Mouse (Mus musculus) lung, adult 10 weeks (tissue): ENCODE results near the gene AL731706.1. TPM values are rescaled to one million over a fixed set of nuclear protein-coding genes. Genes with fewer than 3 reads are reported as not detected.

ENCODE experiments used
- polyA plus RNA-seq: library from polyadenylated mRNA; stranded (reverse); fragments of 350-450 nt; fragmentation: Illumina TruSeq; extraction: RNeasy Lipid Tissue Mini Kit (QIAGEN cat#74804); gene quantifications from one replicate; pipeline ENCODE4 v1.2.3, GENCODE M21; 2014; ENCODE audit warnings: low read depth, low replicate concordance; ENCODE audit not compliant: insufficient read depth

AL731706.1 gene
- polyA plus RNA-seq = 17.7 TPM

DNA sequence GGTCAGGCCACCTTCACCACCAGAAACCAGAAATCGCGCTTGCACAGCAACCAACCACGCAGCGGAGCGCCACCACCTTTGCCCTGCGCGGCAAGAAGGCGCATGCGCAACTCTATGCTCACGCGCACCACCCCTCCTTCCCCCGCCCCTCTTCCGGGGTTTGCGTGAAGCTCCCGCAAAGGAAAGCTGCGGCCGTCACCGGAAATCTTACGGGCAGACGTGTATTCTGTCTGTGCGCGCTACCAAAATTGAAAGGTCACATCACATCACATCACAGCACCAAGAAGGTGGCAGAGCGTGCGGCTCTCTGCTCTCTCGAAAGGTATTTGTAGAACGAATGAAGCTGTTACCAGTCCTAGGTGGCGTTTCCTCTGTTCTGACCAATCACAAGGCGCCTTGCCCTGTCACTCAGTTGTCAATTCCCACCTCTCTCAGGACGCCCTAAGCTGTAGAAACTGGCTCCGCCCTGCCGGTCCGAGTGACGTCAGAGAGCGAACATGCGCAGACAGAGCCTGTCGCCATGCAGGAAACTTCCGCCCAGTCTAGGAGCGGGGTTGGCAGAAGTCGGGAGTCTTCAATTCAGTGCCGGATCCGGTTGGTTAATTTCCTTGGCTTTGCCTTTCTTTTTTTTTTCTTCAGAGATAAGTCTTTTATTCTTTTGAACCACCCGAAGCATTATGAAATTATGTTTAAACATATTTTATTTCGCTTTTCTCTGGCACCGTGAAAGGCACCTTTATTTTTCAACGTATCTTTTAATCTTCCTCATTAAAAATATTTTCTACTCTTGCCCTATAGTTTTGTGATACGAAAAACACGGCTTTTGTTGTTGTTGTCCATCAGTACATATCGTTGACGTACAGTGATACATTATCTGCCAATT lies at the start of gene AL731706.1, which contains the start of the genes Slx4ip and Mkks:
Gene AL731706.1 (minus strand): TSS at position 322 of the 883 bp plus-strand sequence.
Gene Slx4ip (plus strand): TSS at position 151 of the 883 bp plus-strand sequence.
Gene Mkks (minus strand): TSS at position 322 of the 883 bp plus-strand sequence.

GRCm38 (mm10) chr2:136885579-136885978 lies 5.6 kb downstream of the AL731706.1 start, which contains the start of gene AL731706.2:
TSS of gene AL731706.2 (minus strand) at chr2:136885679.

Other genes with a start within 250 kb of the AL731706.1 start
- not detected for gene Snap25, start 177.9 kb downstream of the AL731706.1 start, polyA plus RNA-seq
- not detected for gene AL731706.2, start 5.7 kb downstream of the AL731706.1 start, polyA plus RNA-seq
- 1.5 TPM for gene Slx4ip, start 171 bp downstream of the AL731706.1 start, polyA plus RNA-seq
- gene Mkks, start within 50 bp of the AL731706.1 start, polyA plus RNA-seq = 9.8 TPM
- 7.8 TPM for gene Jag1, start 225.3 kb upstream of the AL731706.1 start, polyA plus RNA-seq